Mouse (Mus musculus) hindbrain, embryonic 16.5 days (tissue): ENCODE data around the gene L2hgdh. TPM values are rescaled to one million over a fixed set of nuclear protein-coding genes. Genes with fewer than 3 reads are reported as not detected.
"Not testable (repeated sequence)": the region's sequence is repeated elsewhere in the genome, so short reads cannot be mapped to it uniquely, and the experiment has no call there.

Source experiments
- ATAC-seq: fragments of 200-750 bp; cut with Nextera tagmentation; 2 replicates; pipeline ENCODE4 v1.8.0; 2017; ENCODE audit warnings: moderate TSS enrichment, moderate library complexity
- H3K27ac ChIP-seq: fragments of 300-500 bp; sonication (generic); 2 replicates; pipeline ENCODE4 v1.5.1; 2014; ENCODE audit warnings: low read depth, mild to moderate bottlenecking, control low read depth, low read length, moderate library complexity
- H3K27me3 ChIP-seq: fragments of 300-500 bp; sonication (generic); replicated peaks from 2 replicates; pipeline ENCODE4 v1.6.1; 2014; ENCODE audit warnings: low read length; ENCODE audit not compliant: control insufficient read depth, insufficient read depth
- H3K36me3 ChIP-seq: fragments of 300-500 bp; sonication (generic); 2 replicates; pipeline ENCODE4 v1.6.1; 2014; ENCODE audit warnings: mild to moderate bottlenecking, low read length, moderate library complexity, mixed read lengths; ENCODE audit not compliant: control insufficient read depth, insufficient read depth
- H3K4me1 ChIP-seq: fragments of 300-500 bp; sonication (generic); 2 replicates; pipeline ENCODE4 v1.6.1; 2014; ENCODE audit warnings: low read depth, low read length; ENCODE audit not compliant: control insufficient read depth, insufficient read depth
- H3K4me2 ChIP-seq: fragments of 300-500 bp; sonication (generic); 2 replicates; pipeline ENCODE4 v1.6.1; 2014; ENCODE audit warnings: mild to moderate bottlenecking, low read length, control low read depth, moderate library complexity
- H3K4me3 ChIP-seq: fragments of 300-500 bp; sonication (generic); 2 replicates; pipeline ENCODE4 v1.5.1; 2014; ENCODE audit warnings: mild to moderate bottlenecking, low read length, control low read depth, moderate library complexity
- H3K9ac ChIP-seq: fragments of 300-500 bp; sonication (generic); 2 replicates; pipeline ENCODE4 v1.6.1; 2014; ENCODE audit warnings: low read depth, mild to moderate bottlenecking, control low read depth, low read length, moderate library complexity
- H3K9me3 ChIP-seq: fragments of 300-500 bp; sonication (generic); 2 replicates; pipeline ENCODE4 v1.6.1; 2014; ENCODE audit warnings: mild to moderate bottlenecking, low read length, moderate library complexity; ENCODE audit not compliant: control insufficient read depth
- WGBS: fragments of 180-500 bp; shearing (Covaris S2); extraction: QIAGEN DNeasy Blood & Tissue Kit; methylation state at CpG from one replicate; pipeline ENCODE4 v1.1.7; 2014; 5-methylcytosine and 5-hydroxymethylcytosine counted together
- polyA plus RNA-seq: library from polyadenylated mRNA; unstranded; fragments of >200 nt; fragmentation: Nextera tagmentation; extraction: Ambion mirVana; gene quantifications from 2 replicates; pipeline ENCODE4 v1.2.1, GENCODE M21; 2015

L2hgdh gene
- polyA plus RNA-seq, 1 experiment from 2014 or later, result 14.4 TPM

DNA sequence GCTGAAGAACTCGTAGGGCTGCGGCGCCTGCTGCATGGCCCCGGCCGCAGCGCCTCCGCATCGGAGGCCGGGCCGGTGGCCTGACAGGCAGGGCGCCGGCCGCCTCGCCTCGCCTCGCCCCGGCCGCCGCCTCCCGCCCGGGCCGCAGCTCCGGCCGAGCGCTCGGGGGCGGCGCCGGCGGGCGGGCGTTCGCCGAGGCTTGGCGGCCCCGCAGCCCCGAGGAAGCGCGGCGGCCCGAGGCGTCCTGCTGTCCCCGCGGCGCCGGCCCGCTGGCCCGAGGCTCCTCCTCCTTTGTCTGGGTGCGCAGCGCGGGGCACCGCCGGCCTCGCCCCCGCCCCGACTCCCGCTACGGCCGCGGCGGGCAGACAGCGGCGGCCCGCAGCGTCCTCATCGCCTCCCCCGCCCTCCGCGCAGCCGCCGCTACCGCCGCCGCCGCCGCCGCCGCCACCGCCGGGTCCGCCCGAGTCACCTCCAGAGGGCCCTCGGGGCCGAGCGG lies 43.1 kb downstream of the L2hgdh start, which contains the start of gene Sos2:
Gene Sos2, minus strand, starts transcription at position 287 of the 496 bp plus-strand sequence.
- Histone ChIP-seq H3K9ac (peak within 1 kb of the TSS; percentile 97), H3K4me2 (peak within 1 kb of the TSS; percentile 62), H3K9me3 (no peaks in the 10 kb centered on the region), H3K27ac (peak within 1 kb of the TSS; percentile 99), H3K36me3 (no peaks in the 10 kb centered on the region), H3K4me1 (peaks cover 15% of the 10 kb centered on the region), H3K4me3 (peak within 1 kb of the TSS; percentile 84), H3K27me3 (no peaks in the 10 kb centered on the region)
- 0% methylated on average over 22 of the region's 85 CpGs for WGBS
- ATAC-seq, result peak; percentile 87

- Histone ChIP-seq H3K4me2 (peak overlapping the region; percentile 62), H3K9me3 (no peaks in the 10 kb centered on the region), H3K27me3 (no peaks in the 10 kb centered on the region), H3K27ac (peak overlapping the region; percentile 99), H3K4me3 (peak overlapping the region; percentile 84), H3K36me3 (no peaks in the 10 kb centered on the region), H3K9ac (peak overlapping the region; percentile 97), H3K4me1 (peaks cover 15% of the 10 kb centered on the region)
- ATAC-seq, result peak; percentile 54
- WGBS, result under 1% methylated on average over 56 of the region's 56 CpGs
Measured at GRCm38 (mm10) chr12:69680635-69681565, 43.8 kb downstream of the L2hgdh start.

- no peaks in the 10 kb centered on the region for H3K36me3 ChIP-seq
- no peak overlapping the region for H3K4me3 ChIP-seq
- no peak overlapping the region for H3K4me2 ChIP-seq
- ATAC-seq, result no peak
- peaks cover 6% of the 10 kb centered on the region for H3K4me1 ChIP-seq
- H3K27ac ChIP-seq, result no peak overlapping the region
- WGBS, result 88% methylated on average over 4 of the region's 4 CpGs
- H3K27me3 ChIP-seq, result no peaks in the 10 kb centered on the region
- H3K9ac ChIP-seq, result no peak overlapping the region
- H3K9me3 ChIP-seq, result no peaks in the 10 kb centered on the region
Measured at GRCm38 (mm10) chr12:69676157-69676556, 48.5 kb downstream of the L2hgdh start.

- peak; percentile 22 for ATAC-seq
- no peak overlapping the region for H3K4me3 ChIP-seq
- no peaks in the 10 kb centered on the region for H3K36me3 ChIP-seq
- WGBS, result 80% methylated on average over 10 of the region's 10 CpGs
- H3K9ac ChIP-seq, result no peak overlapping the region
- peaks cover 1% of the 10 kb centered on the region for H3K4me1 ChIP-seq
- no peak overlapping the region for H3K27ac ChIP-seq
- no peaks in the 10 kb centered on the region for H3K9me3 ChIP-seq
- H3K4me2 ChIP-seq, result no peak overlapping the region
- no peaks in the 10 kb centered on the region for H3K27me3 ChIP-seq
Measured at GRCm38 (mm10) chr12:69674576-69675537, 49.8 kb downstream of the L2hgdh start.

DNA sequence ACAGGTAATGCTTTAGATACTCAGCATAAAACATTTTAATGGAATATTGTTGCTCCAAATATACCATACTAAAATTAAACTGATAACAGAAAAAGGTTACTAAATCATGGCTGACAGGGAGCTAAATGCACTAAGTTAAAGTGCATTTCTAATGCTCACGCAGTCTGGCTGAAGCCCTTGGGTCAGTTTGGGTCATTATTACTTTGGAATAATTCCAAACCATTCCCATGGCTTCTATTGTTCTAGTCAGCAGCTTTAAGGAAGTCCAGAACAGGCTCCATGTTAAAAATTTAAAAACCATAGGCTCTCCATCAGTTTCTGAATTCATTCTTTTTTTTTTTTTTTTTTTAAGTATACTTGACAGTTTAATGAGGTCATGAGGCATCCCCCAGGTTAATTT lies 50.5 kb downstream of the L2hgdh start:
- Histone ChIP-seq H3K4me1 (no peaks in the 10 kb centered on the region), H3K36me3 (no peaks in the 10 kb centered on the region), H3K9ac (no peak overlapping the region), H3K27ac (no peak overlapping the region), H3K9me3 (no peaks in the 10 kb centered on the region), H3K4me3 (no peak overlapping the region), H3K4me2 (no peak overlapping the region), H3K27me3 (no peaks in the 10 kb centered on the region)
- ATAC-seq, result no peak
- WGBS, result 35% methylated on average over 1 of the region's 1 CpGs

GRCm38 (mm10) chr12:69666721-69667120 lies 58.0 kb downstream of the L2hgdh start:
- Histone ChIP-seq H3K36me3 (no peaks in the 10 kb centered on the region), H3K9ac (no peak overlapping the region), H3K27me3 (no peaks in the 10 kb centered on the region), H3K4me1 (no peaks in the 10 kb centered on the region), H3K9me3 (no peaks in the 10 kb centered on the region), H3K4me2 (no peak overlapping the region), H3K4me3 (no peak overlapping the region), H3K27ac (no peak overlapping the region)
- no peak for ATAC-seq
- whole genome bisulfite sequencing, result 94% methylated on average over 5 of the region's 5 CpGs

DNA sequence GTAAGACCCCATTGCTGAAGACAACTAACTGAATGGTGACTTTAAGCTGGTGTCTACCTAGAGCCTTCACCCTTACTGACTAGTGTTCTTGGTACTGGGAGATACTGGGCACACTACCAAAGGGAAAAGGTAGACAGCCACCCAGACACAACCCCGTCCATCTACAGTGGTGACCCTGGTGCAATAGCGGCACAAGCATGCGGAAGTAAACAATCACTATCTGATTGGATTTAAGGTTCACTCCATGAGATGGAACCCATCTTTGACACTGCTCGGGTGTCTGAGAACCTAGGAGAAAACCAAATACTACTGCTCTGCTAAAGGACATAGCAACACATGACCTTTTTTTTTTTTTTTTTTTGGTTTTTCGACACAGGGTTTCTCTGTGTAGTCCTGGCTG lies 63.0 kb downstream of the L2hgdh start:
- Histone ChIP-seq H3K9me3 (no peaks in the 10 kb centered on the region), H3K4me3 (no peak overlapping the region), H3K27me3 (no peaks in the 10 kb centered on the region), H3K27ac (no peak overlapping the region), H3K4me2 (no peak overlapping the region), H3K36me3 (no peaks in the 10 kb centered on the region), H3K9ac (no peak overlapping the region), H3K4me1 (no peaks in the 10 kb centered on the region)
- no peak for ATAC-seq
- WGBS, result 92% methylated on average over 5 of the region's 5 CpGs

GRCm38 (mm10) chr12:69653973-69654372 lies 70.7 kb downstream of the L2hgdh start:
- peak; percentile 80 for ATAC-seq
- H3K4me1 ChIP-seq, H3K4me3 ChIP-seq, H3K4me2 ChIP-seq, H3K27me3 ChIP-seq, H3K9ac ChIP-seq, H3K9me3 ChIP-seq, H3K27ac ChIP-seq: not testable (repeated sequence)
- H3K36me3 ChIP-seq, result peaks cover 17% of the 10 kb centered on the region

- Histone ChIP-seq H3K27me3 (no peaks in the 10 kb centered on the region), H3K4me2 (no peak overlapping the region), H3K27ac (no peak overlapping the region), H3K9me3 (no peaks in the 10 kb centered on the region), H3K36me3 (peaks cover 19% of the 10 kb centered on the region), H3K4me1 (no peaks in the 10 kb centered on the region; the same call in none of the 2 replicates), H3K9ac (no peak overlapping the region), H3K4me3 (no peak overlapping the region)
- WGBS, result 90% methylated on average over 8 of the region's 8 CpGs
- ATAC-seq, result no peak
Measured at GRCm38 (mm10) chr12:69649511-69649910, 75.2 kb downstream of the L2hgdh start.
